Mouse (Mus musculus) kidney, postnatal 36 days (tissue): ENCODE measurements around the gene Krt82.

Source experiments
- DNase-seq, 2 experiments: peaks; one replicate each; pipeline ENCODE4 v3.0.0; 2021 to 2022; ENCODE audit warnings: mixed read lengths in 2 of 2

The Krt82 gene

DNA sequence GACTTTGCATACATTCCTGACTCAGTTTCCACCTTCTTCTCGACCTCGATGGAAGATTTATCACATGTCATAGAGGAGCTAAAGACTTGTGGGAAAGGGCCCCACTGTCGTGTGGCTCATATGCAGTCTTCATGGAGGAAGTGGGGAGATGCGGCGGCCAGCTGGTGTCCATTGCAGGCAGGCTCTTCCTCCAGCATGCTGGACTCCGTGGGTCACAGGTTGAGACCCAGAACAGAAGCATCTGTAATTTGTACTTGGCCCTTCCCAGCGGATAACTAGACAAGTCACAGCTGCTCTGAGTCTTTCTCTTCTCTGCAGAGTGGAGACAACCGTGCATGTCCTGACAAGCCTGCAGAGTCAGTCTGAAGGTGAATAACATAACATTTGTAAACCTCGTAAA, 42.2 kb downstream of the Krt82 start:
- DNase-seq, result peak in 1 of 2 experiments; percentile 14

DNA sequence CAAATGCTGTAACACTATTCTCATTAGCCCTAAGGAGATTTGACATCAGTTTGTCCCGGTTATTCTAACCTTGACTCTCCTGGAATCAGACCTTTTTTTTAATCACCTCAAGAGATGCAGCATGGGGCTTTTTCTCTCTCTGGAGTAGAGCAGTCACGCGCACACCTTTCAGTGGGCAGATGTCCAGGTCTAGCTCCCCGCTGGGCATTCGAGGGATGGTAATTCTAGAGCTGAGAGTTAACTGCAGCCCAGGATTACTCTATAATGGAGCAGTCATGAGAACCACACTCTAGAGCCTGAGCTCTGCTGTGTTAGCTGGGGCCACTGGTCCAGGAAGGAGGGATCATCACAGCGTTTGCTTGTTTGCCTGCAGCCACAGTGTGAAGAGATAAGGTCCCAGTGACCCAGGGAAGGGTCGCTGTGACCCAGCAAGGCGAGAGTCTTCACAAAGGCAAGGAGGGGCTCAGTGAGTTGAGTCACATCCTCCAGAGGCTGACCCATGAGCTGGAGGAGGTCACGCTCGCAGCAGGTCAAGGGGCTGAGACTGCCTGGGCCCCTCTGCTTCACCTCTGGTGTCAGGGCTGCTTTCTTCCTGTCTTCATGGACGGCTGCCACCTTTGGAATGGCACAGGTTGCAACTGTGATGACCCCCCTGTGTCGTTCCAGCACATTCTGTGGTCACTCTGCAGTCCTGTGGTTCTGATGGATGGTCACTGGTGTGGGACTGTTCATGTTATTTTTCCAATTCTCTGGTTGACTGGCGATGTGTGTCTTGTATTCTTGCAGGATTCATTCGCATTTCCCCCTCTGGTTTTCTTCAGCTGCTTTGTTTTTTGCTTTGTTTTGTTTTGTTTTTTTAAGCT, 43.3 kb downstream of the Krt82 start:
- peak; percentile 16 to 33 for DNase-seq

DNA sequence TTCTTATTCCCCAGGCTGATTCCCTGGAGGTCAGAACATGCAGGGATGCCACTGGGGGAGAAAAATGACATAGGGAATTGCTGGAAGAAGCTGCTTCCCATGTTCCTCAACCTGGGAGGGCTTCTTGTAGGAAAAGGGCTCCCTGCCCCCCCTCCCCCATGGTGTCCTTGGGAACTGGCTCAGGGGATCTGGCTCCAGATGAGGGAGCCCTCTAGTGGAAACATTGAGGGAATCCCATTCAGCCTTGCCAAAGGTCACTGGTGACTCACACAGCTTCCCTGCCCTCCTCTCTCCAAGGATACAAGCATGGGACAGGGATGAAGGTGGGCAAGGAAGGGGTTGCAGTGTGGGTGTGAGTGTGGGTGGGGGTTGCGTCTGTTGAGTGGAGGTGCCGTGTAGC, 53.3 kb downstream of the Krt82 start:
- DNase-seq, result peak; percentile 51 to 52

DNA sequence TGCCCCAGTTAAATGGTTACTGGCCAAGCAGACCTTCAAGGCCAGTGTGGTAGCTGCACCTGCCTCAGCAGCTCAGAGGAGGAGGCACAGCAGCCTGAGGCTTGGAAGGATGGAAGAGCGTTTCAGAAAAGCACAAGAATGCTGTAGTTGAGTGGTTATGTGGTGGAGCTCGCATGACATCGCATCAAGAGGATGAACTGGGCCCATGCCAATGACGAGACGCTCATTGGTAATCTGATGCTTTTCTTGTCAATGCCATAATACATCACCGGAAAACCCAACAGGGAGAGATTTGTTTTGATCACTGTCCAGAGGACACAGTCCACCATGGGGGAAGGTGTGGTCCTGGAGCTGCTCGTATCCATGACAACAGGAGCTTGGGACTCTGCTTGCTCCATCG, 55.2 kb downstream of the Krt82 start:
- DNase-seq, result no peak

DNA sequence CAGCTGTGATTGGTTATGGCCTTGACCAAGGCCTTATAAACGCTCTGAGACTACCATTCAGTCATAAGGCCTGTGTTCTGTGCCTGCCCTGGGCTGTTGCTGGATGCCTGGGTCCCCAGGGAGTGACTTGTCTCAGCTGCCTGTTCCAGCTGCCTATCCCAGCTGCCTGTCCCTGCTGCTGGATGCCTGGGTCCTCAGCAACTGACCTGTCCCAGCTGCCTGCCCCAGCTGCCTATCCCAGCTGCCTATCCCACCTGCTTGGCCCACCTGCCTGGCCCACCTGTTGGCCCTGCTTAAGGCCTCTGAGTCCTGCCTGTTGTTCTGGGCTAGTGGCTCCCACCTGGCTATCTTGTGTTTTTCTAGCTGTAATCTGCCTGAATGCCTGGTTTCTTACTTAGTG, 56.3 kb downstream of the Krt82 start:
- no peak for DNase-seq

- no peak for DNase-seq
These were observed 56.8 kb downstream of the Krt82 start for GRCm38 (mm10) chr15:101493713-101494112.

- no peak for DNase-seq
These were observed 57.7 kb downstream of the Krt82 start for GRCm38 (mm10) chr15:101492718-101493117.

DNA sequence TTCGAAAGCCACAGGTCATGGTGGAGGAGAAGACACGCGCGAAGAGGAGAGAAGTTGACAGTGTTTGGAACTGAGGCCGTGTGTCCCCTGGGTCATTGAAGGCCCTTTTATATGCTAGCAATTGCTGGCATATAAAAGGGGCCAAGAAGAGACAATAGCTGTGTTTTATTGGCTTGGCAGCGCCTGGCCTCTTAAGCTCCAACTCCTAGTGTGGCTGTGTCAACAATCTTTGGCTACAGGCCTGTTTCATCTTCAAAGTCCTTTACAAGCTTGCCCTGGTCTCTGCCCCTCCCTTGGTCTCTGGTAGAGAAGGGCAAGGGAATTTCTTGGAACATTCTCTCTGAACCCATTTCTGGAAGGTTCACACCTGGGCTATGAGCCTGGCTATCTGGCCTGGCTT, 59.0 kb downstream of the Krt82 start, which contains the start of gene Krt83:
Gene Krt83 (minus strand): TSS at position 82 of the 400 bp plus-strand sequence.
- DNase-seq, result no peak
